Mouse (Mus musculus) neural tube, embryonic 15.5 days (tissue): ENCODE measurements around the gene Btbd35f18. TPM values are rescaled to one million over a fixed set of nuclear protein-coding genes. Genes with fewer than 3 reads are reported as not detected.
"Not testable (repeated sequence)": the region's sequence is repeated elsewhere in the genome, so short reads cannot be mapped to it uniquely, and the experiment has no call there.

Experiments used
- ATAC-seq: fragments of 200-750 bp; cut with Nextera tagmentation; 2 replicates; pipeline ENCODE4 v1.8.0; 2017; ENCODE audit warnings: mild to moderate bottlenecking, moderate TSS enrichment, moderate library complexity; ENCODE audit not compliant: low FRiP score
- H3K27ac ChIP-seq: fragments of 300-500 bp; sonication (generic); replicated peaks from 2 replicates; pipeline ENCODE4 v1.5.1; 2015; ENCODE audit warnings: mild to moderate bottlenecking, inconsistent platforms
- H3K27me3 ChIP-seq: fragments of 300-500 bp; sonication (generic); replicated peaks from 2 replicates; pipeline ENCODE4 v1.6.1; 2015; ENCODE audit warnings: inconsistent platforms
- H3K36me3 ChIP-seq: fragments of 300-500 bp; sonication (generic); 2 replicates; pipeline ENCODE4 v1.6.1; 2015; ENCODE audit warnings: inconsistent platforms
- H3K4me1 ChIP-seq: fragments of 300-500 bp; sonication (generic); 2 replicates; pipeline ENCODE4 v1.6.1; 2015; ENCODE audit warnings: inconsistent platforms
- H3K4me2 ChIP-seq: fragments of 300-500 bp; sonication (generic); 2 replicates; pipeline ENCODE4 v1.6.1; 2015; ENCODE audit warnings: inconsistent platforms, mild to moderate bottlenecking, moderate library complexity
- H3K4me3 ChIP-seq: fragments of 300-500 bp; sonication (generic); replicated peaks from 2 replicates; pipeline ENCODE4 v1.5.1; 2015; ENCODE audit warnings: mild to moderate bottlenecking, inconsistent platforms
- H3K9ac ChIP-seq: fragments of 300-500 bp; sonication (generic); replicated peaks from 2 replicates; pipeline ENCODE4 v1.6.1; 2015; ENCODE audit warnings: mild to moderate bottlenecking, inconsistent platforms
- H3K9me3 ChIP-seq: fragments of 300-500 bp; sonication (generic); replicated peaks from 2 replicates; pipeline ENCODE4 v1.6.1; 2016; ENCODE audit warnings: inconsistent platforms
- WGBS: fragments of 180-500 bp; shearing (Covaris S2); methylation state at CpG from one replicate; pipeline ENCODE4 v1.1.7; 2015; ENCODE audit warnings: mixed read lengths; 5-methylcytosine and 5-hydroxymethylcytosine counted together
- polyA plus RNA-seq: library from polyadenylated mRNA; unstranded; fragments of >200 nt; fragmentation: Nextera tagmentation; extraction: Ambion mirVana; gene quantifications from 2 replicates; pipeline ENCODE4 v1.2.1, GENCODE M21; 2015

Btbd35f18 gene
- not detected in 2 replicates for polyA plus RNA-seq

DNA sequence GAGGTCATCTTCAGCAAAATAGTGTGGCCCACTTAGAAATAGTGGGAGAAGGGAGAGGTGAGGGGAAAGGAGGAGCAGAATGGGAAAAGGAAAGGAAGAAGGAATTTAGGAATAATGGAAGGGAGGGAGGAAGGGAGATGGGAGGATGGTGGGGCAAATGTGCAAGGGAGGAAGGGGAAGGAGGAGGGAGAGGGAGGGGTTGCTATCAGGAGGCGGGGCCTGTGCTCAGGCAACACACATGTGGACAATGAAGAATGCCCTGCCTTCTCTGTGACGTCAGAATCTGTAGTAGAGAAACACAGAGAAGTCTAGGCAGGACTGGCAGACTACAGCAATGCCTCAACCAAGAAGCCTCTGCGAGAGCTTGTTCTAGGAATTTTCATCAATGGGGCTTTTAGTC, at the start of gene Btbd35f18:
Btbd35f18 (plus strand) TSS at position 301 of the 400 bp plus-strand sequence.
- not testable (repeated sequence) for H3K4me2 ChIP-seq, H3K4me3 ChIP-seq, ATAC-seq, H3K27me3 ChIP-seq, H3K9me3 ChIP-seq, H3K9ac ChIP-seq, H3K27ac ChIP-seq, H3K4me1 ChIP-seq, H3K36me3 ChIP-seq
- WGBS = no CpG with 5 or more reads among the region's 3 CpGs

Other genes with a start within 250 kb of the Btbd35f18 start
- gene Btbd35f10, start 52.7 kb downstream of the Btbd35f18 start, polyA plus RNA-seq = not detected in 2 replicates